Mouse (Mus musculus) left cerebral cortex, postnatal 25 days (tissue): Measurements from ENCODE around the gene Xlr3c. TPM values are rescaled to one million over a fixed set of nuclear protein-coding genes. Genes with fewer than 3 reads are reported as not detected.
"Not testable (repeated sequence)": the region's sequence is repeated elsewhere in the genome, so short reads cannot be mapped to it uniquely, and the experiment has no call there.

ENCODE experiments used
- DNase-seq, 2 experiments: peaks; one replicate each; pipeline ENCODE4 v3.0.0; 2022; ENCODE audit warnings: low spot score in 2 of 2, mixed read lengths in 1 of 2
- intact Hi-C: fragments of 180-260 bp; cut with DNase I; formaldehyde crosslinking; loops from one replicate; pipeline ENCODE4 v1.15.1; 2025
- total RNA-seq, 2 experiments: library from RNA; stranded (reverse); gene quantifications; 2 replicates each; pipeline ENCODE4 v1.2.3; 2021

The Xlr3c gene
- not detected for total RNA-seq

DNA sequence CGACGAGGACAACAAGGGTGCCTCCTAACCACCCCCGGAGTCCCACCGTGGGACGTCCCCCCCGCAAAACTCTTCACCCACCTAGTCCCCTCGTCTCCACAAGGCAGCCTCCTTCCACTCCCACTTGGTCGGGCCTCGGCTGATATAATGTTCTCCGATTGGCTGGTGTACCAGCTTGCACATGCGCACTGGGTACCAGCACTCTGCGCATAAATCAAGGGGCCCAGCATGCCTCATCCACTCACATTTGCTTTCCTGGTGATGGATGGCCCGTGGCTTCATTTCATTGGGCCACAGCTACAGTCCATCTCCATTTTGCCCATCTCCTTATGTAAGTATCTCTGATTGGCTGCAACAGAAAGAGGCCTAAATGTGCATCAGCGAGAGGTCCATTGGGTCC, at the start of gene Xlr3c:
Gene Xlr3c, minus strand, starts transcription at position 121 of the 400 bp plus-strand sequence.
- DNase-seq, intact Hi-C loops: not testable (repeated sequence)

DNA sequence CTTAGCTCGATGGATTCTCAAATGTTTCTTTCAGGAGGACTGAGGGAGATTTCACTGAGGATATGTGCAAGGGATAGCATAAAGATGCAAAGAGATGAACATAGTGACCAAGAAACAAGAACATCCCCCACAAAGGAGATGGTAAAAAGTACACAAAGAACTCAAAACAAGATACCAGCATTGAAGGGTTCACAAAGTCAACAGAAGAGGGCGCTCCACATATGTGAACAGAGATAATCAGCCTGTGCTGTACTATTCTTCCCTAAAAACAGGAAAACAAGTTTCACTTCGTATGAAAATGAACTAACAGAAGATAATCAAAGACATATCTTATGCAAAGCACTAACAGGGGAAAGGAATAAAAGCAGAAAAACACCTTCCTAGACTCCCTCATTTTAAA, 47.3 kb upstream of the Xlr3c start:
- DNase-seq, result peak; percentile 20 to 37
- intact Hi-C loops, result loop anchor here (1.0 to 5.0 kb wide), 2 partner anchors 118 to 180 kb away; no protein-coding TSS in a partner anchor

GRCm38 (mm10) chrX:73295745-73296144, 30.6 kb upstream of the Xlr3c start:
- intact Hi-C loops, DNase-seq: not testable (repeated sequence)

- DNase-seq, intact Hi-C loops: not testable (repeated sequence)
These were observed 27.7 kb upstream of the Xlr3c start, which contains the start of the genes Xlr5a and Xlr5c for GRCm38 (mm10) chrX:73292876-73293275. Xlr5a (minus strand) TSS chrX:73292976. Xlr5c (minus strand) TSS chrX:73292976.

DNA sequence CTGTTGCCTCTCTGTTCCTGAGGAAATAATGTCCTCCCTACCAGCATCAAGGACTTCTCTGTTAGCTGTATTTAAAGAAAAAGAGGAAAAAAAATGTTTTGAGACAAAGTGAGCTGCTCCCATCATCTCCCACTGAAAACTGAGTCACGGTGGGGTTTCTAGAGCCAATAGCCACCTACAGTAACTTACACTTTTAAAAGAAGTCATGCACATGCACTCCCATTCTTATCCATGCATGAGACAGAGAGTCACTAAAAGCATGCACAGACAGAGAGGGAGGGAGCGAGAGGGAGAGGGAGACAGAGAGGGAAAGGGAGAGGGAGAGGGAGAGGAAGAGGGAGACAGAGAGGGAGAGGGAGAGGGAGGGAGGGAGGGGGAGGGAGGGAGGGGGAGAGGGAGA, 2.8 kb downstream of the Xlr3c start:
- intact Hi-C loops, result not testable (repeated sequence)
- peak in 1 of 2 experiments; percentile 62 for DNase-seq

- DNase-seq, intact Hi-C loops: not testable (repeated sequence)
These were observed 22.3 kb downstream of the Xlr3c start, which contains the start of gene Xlr4c for GRCm38 (mm10) chrX:73242821-73243325. Xlr4c (minus strand) TSS chrX:73243130.

DNA sequence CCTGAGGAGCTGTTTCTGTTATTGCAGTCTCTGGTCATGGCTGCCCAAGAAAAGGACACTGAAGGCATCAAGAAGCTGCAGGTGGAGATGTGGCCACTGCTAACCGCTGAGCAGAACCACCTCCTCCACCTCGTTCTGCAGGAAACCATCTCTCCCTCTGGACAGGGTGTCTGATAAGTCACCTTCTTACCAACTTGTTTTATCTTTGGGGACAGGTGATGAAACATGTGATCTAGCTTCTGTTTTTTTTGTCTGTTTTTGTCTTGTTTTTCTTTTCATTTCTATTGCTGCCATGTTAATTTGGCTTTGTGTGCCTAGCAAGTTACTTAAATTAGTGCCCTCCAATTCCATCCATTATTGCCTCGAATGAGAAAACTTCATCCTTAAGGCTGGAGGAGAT, 35.9 kb downstream of the Xlr3c start:
- intact Hi-C loops, result loop anchor here (5.0 to 10.0 kb wide), 3 partner anchors 113 to 263 kb away; partner anchors contain the start of genes Pnma3 and Zfp275
- DNase-seq, result peak in 1 of 2 experiments; percentile 12

DNA sequence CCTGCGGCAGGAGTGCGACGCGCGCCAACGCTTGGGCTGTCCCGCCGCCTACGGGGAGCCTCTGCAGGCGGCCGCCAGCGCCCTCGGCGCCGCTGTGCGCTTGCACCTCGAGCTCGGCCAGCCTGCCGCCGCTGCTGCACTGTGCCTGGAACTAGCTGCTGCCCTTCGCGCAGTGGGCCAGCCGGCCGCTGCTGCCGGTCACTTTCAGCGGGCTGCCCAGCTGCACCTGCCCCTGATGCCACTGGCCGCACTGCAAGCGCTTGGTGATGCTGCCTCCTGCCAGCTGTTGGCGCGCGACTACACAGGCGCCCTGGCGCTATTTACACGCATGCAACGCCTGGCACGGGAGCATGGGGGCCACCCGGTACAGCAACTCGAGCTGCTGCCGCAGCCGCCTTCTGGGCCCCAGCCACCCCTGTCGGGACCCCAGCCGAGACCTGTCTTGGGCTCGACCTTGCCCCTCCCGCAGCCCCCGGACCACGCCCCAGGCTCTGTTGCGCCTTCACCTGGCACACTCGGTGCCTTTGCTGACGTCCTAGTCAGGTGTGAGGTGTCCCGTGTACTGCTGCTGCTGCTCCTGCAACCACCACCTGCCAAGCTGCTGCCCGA, 36.5 kb downstream of the Xlr3c start:
- intact Hi-C loops, result loop anchor here (5.0 to 10.0 kb wide), 3 partner anchors 114 to 264 kb away; partner anchors contain the start of genes Pnma3 and Zfp275
- DNase-seq, result peak in 1 of 2 experiments; percentile 62

GRCm38 (mm10) chrX:73227914-73228605, 37.1 kb downstream of the Xlr3c start, which contains the start of gene F8a:
F8a (plus strand) TSS chrX:73228291.
- peak; percentile 68 to 87 for DNase-seq
- intact Hi-C loops, result loop anchor here (5.0 to 10.0 kb wide), 3 partner anchors 114 to 264 kb away; partner anchors contain the start of genes Pnma3 and Zfp275

- intact Hi-C loops, result loop anchor here (5.0 to 10.0 kb wide), 3 partner anchors 117 to 267 kb away; partner anchors contain the start of genes Pnma3 and Zfp275
- DNase-seq, result no peak
These were observed 39.8 kb downstream of the Xlr3c start for GRCm38 (mm10) chrX:73225365-73225764.

- DNase-seq, intact Hi-C loops: not testable (repeated sequence)
These were observed 51.2 kb downstream of the Xlr3c start, which contains the start of gene Xlr4b for GRCm38 (mm10) chrX:73213819-73214564. Xlr4b (plus strand) TSS chrX:73214333.

Other genes starting within 250 kb of the Xlr3c start
- under 1 TPM; 0.21 to 0.48 TPM for gene Pnma5, start 228.3 kb downstream of the Xlr3c start, total RNA-seq
- 10 to 100 TPM; 12.2 to 14.8 TPM for gene Pnma3, start 200.6 kb downstream of the Xlr3c start, total RNA-seq
- 1 to 10 TPM in 1 of 2 experiments, under 1 TPM in 1; 0.96 to 1.6 TPM for gene Xlr4a, start 182.9 kb downstream of the Xlr3c start, total RNA-seq
- 1 to 10 TPM; 2.0 to 3.0 TPM for gene Xlr3a, start 168.3 kb downstream of the Xlr3c start, total RNA-seq
- gene Gm14685, start 148.3 kb downstream of the Xlr3c start, total RNA-seq, result 1 to 10 TPM; 1.0 to 2.5 TPM
- not detected for gene Xlr5b, start 116.6 kb downstream of the Xlr3c start, total RNA-seq
- under 1 TPM in 1 of 2 experiments, not detected in 1; 0.62 TPM for gene DXBay18, start 115.9 kb downstream of the Xlr3c start, total RNA-seq
- gene Spin2d, start 88.4 kb downstream of the Xlr3c start, total RNA-seq, result not detected
- gene Xlr3b, start 73.2 kb downstream of the Xlr3c start, total RNA-seq, result 1 to 10 TPM; 5.1 to 8.5 TPM
- under 1 TPM; 0.53 to 0.55 TPM for gene Xlr4b, start 51.1 kb downstream of the Xlr3c start, total RNA-seq
- 10 to 100 TPM; 15.0 to 21.2 TPM for gene F8a, start 37.1 kb downstream of the Xlr3c start, total RNA-seq
- gene Xlr4c, start 22.3 kb downstream of the Xlr3c start, total RNA-seq, result not detected
- gene Xlr5a, start 27.6 kb upstream of the Xlr3c start, total RNA-seq, result not detected
- gene Xlr5c, start 27.6 kb upstream of the Xlr3c start, total RNA-seq, result not detected
- not detected for gene Gm45015, start 71.5 kb upstream of the Xlr3c start, total RNA-seq
- gene Zfp275, start 77.2 kb upstream of the Xlr3c start, total RNA-seq, result 10 to 100 TPM; 16.6 to 19.0 TPM
- gene Gm18336, start 133.3 kb upstream of the Xlr3c start, total RNA-seq, result under 1 TPM in 1 of 2 experiments, not detected in 1; 0.23 TPM
- 1 to 10 TPM; 1.4 to 2.3 TPM for gene Zfp92, start 145.7 kb upstream of the Xlr3c start, total RNA-seq
- gene Trex2, start 170.0 kb upstream of the Xlr3c start, total RNA-seq, result not detected
- gene Haus7, start 193.7 kb upstream of the Xlr3c start, total RNA-seq, result 1 to 10 TPM; 4.3 to 7.0 TPM
- gene Bgn, start 218.2 kb upstream of the Xlr3c start, total RNA-seq, result 10 to 100 TPM; 17.4 to 20.3 TPM
- 10 to 100 TPM; 94.7 to 95.0 TPM for gene Atp2b3, start 237.7 kb upstream of the Xlr3c start, total RNA-seq